Mouse (Mus musculus) kidney, embryonic 14.5 days (tissue): ENCODE results near the gene Atp13a2. TPM values are rescaled to one million over a fixed set of nuclear protein-coding genes. Genes with fewer than 3 reads are reported as not detected.
A peak's percentile ranks its signal among the peaks of the same experiment; 100 is the strongest.

ENCODE experiments used
- ATAC-seq: fragments of 200-750 bp; cut with Nextera tagmentation; 2 replicates; pipeline ENCODE4 v1.8.0; 2017; ENCODE audit warnings: moderate number of reproducible peaks, mild to moderate bottlenecking, moderate TSS enrichment, moderate library complexity; ENCODE audit not compliant: low FRiP score, low TSS enrichment
- H3K27ac ChIP-seq: fragments of 300-500 bp; sonication (generic); 2 replicates; pipeline ENCODE4 v1.5.1; 2014; ENCODE audit warnings: low read depth, mild to moderate bottlenecking, low read length, moderate library complexity, mixed read lengths
- H3K27me3 ChIP-seq: fragments of 300-500 bp; sonication (generic); 2 replicates; pipeline ENCODE4 v1.6.1; 2014; ENCODE audit warnings: mild to moderate bottlenecking, low read length; ENCODE audit not compliant: control insufficient read depth, insufficient read depth
- H3K36me3 ChIP-seq: fragments of 300-500 bp; sonication (generic); 2 replicates; pipeline ENCODE4 v1.6.1; 2014; ENCODE audit warnings: low read length, mixed read lengths; ENCODE audit not compliant: control insufficient read depth, insufficient read depth
- H3K4me1 ChIP-seq: fragments of 300-500 bp; sonication (generic); 2 replicates; pipeline ENCODE4 v1.6.1; 2014; ENCODE audit warnings: low read length, mixed read lengths; ENCODE audit not compliant: control insufficient read depth, insufficient read depth
- H3K4me2 ChIP-seq: fragments of 300-500 bp; sonication (generic); replicated peaks from 2 replicates; pipeline ENCODE4 v1.6.1; 2014; ENCODE audit warnings: low read depth, mild to moderate bottlenecking, low read length
- H3K4me3 ChIP-seq: fragments of 300-500 bp; sonication (generic); 2 replicates; pipeline ENCODE4 v1.5.1; 2014; ENCODE audit warnings: mild to moderate bottlenecking, low read length
- H3K9ac ChIP-seq: fragments of 300-500 bp; sonication (generic); 2 replicates; pipeline ENCODE4 v1.6.1; 2014; ENCODE audit warnings: low read depth, mild to moderate bottlenecking, low read length, moderate library complexity
- H3K9me3 ChIP-seq: fragments of 300-500 bp; sonication (generic); 2 replicates; pipeline ENCODE4 v1.6.1; 2016; ENCODE audit warnings: low read length; ENCODE audit not compliant: control insufficient read depth
- WGBS: fragments of 180-500 bp; shearing (Covaris S2); extraction: QIAGEN DNeasy Blood & Tissue Kit; methylation state at CpG from one replicate; pipeline ENCODE4 v1.1.7; 2014; 5-methylcytosine and 5-hydroxymethylcytosine counted together
- polyA plus RNA-seq: library from polyadenylated mRNA; unstranded; fragments of >200 nt; fragmentation: Nextera tagmentation; extraction: Ambion mirVana; gene quantifications from 2 replicates; pipeline ENCODE4 v1.2.1, GENCODE M21; 2014

Atp13a2 gene
- polyA plus RNA-seq, 1 experiment from 2014 or later = 39.5 TPM

DNA sequence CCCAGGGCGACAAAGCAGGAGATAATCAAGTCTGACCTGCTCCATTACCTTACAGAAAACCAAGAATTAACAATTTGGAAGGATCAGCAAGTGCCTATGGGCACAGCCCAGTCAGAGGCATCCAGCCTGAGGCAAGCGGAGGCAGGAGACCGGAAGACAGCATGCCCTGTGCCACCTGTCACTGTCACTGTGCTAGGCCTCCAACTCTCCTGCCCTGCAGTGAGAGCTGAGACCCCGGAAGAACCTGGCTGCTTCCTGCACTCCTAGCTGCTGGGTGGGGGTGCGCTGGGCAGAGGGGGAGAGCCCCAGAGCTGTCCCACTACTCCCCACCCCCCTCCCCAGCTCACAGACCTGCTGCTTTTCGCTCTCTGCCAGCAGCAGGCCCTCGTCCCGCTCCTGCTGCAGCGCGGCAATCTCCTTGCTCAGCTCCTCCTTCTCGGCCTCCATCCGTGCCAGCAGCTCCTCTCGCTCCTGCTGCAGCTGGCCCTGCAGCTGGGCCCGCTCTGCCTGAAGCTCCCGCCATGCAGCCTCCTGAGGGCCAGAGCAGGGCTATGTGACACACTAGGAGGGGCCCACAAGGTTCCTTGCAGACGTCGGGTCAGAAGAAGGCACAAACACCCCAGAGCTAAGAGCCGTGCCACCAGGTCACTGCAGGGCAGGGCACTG is 44.0 kb downstream of the Atp13a2 start:
- Histone ChIP-seq H3K4me3 (no peak overlapping the region), H3K27ac (no peak overlapping the region), H3K27me3 (no peaks in the 10 kb centered on the region), H3K36me3 (peaks cover 79% of the 10 kb centered on the region), H3K4me2 (no peak overlapping the region), H3K9me3 (no peaks in the 10 kb centered on the region), H3K9ac (no peak overlapping the region), H3K4me1 (no peaks in the 10 kb centered on the region)
- ATAC-seq = no peak
- WGBS = 94% methylated on average over 18 of the region's 18 CpGs

- H3K4me1 ChIP-seq = no peaks in the 10 kb centered on the region
- WGBS = 10% methylated on average over 6 of the region's 6 CpGs
- H3K9ac ChIP-seq = no peak overlapping the region
- H3K36me3 ChIP-seq = peaks cover 77% of the 10 kb centered on the region
- ATAC-seq = peak; percentile 64
- no peak overlapping the region for H3K4me2 ChIP-seq
- no peak overlapping the region for H3K4me3 ChIP-seq
- H3K27me3 ChIP-seq = no peaks in the 10 kb centered on the region
- no peaks in the 10 kb centered on the region for H3K9me3 ChIP-seq
- H3K27ac ChIP-seq = no peak overlapping the region
Measured at GRCm38 (mm10) chr4:141031733-141032132, 45.1 kb downstream of the Atp13a2 start.

DNA sequence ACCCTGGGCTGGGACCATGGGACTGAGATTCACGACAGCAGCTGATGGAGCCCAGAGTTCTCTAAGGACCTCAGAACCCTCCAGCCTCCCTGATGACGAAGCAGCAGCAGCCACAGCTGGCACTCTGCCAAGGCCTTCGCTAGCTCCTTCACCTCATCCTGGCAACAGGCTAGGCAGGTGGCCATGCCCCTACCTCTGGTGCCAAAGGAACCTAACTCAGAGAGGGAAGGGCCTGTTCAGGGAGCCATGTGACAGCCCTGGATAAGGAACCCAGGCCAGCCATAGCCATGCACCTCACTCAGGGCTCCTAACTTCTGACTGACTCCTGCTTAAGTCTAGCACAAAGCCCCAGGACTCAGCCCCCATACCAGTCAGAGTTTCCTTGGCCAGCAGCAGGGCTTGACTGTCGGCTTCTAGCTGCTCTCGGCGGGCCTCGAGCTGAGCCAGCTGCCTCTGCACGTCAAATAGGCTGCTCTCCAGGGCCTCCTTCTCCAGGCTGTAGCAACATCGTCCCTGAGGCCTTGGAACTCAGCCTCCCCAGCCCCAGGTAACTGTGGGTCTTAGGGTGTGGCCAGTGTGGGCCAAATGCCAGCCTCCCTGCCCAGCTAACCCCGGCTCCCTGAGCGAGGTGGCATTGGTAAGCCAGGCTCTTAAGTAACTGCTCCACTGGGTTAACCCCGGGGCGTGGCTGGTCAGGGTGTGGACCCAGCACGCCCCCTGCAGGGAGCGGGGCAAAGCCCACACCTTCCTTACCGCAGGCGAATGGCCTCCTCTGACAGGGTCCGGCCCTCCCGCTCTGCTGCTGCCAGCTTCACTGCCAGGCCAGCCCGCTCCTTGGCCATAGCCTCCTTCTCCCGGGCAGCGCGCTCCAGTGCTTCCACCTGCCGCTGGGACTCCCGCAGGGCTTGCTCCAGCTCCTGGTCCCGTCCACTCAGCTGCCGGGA is 47.2 kb downstream of the Atp13a2 start:
- Histone ChIP-seq H3K4me3 (no peak overlapping the region), H3K27ac (no peak overlapping the region), H3K9me3 (no peaks in the 10 kb centered on the region), H3K27me3 (no peaks in the 10 kb centered on the region), H3K4me1 (no peaks in the 10 kb centered on the region), H3K9ac (no peak overlapping the region), H3K36me3 (peaks cover 82% of the 10 kb centered on the region), H3K4me2 (no peak overlapping the region)
- no peak for ATAC-seq
- 71% methylated on average over 27 of the region's 27 CpGs for WGBS

DNA sequence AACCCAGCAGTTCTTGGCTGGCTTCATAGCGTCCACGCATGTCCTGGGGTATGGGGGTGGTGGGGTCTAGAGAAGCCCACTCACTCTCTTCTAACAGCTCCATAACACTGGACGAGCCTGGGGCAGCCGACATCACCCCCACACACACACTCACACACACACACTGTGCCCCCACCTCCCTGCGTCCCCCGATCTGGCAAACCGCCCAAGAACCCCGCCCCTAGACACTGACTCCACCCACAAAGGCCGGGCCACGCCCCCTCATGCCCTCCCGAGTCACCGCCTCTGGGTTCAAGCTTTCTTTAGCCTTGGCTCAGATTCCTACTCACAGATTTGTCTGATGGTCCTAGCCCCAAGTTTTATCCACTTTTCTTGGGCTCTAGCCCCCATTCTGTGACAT is 54.4 kb downstream of the Atp13a2 start:
- Histone ChIP-seq H3K9me3 (no peaks in the 10 kb centered on the region), H3K27me3 (no peaks in the 10 kb centered on the region), H3K36me3 (peaks cover 42% of the 10 kb centered on the region), H3K27ac (no peak overlapping the region), H3K4me2 (no peak overlapping the region), H3K4me3 (no peak overlapping the region), H3K4me1 (no peaks in the 10 kb centered on the region), H3K9ac (no peak overlapping the region)
- ATAC-seq = peak; percentile 7; the same call in 1 of the 2 replicates
- WGBS = 51% methylated on average over 12 of the region's 12 CpGs

- H3K9me3 ChIP-seq = no peaks in the 10 kb centered on the region
- no peak overlapping the region for H3K4me2 ChIP-seq
- WGBS = 10% methylated on average over 8 of the region's 8 CpGs
- peak; percentile 45; the same call in 1 of the 2 replicates for ATAC-seq
- H3K4me3 ChIP-seq = no peak overlapping the region
- peaks cover 17% of the 10 kb centered on the region for H3K36me3 ChIP-seq
- H3K9ac ChIP-seq = no peak overlapping the region
- H3K27me3 ChIP-seq = no peaks in the 10 kb centered on the region
- H3K4me1 ChIP-seq = peaks cover 22% of the 10 kb centered on the region; the same call in 1 of the 2 replicates
- peak overlapping the region; percentile 43; the same call in 1 of the 2 replicates for H3K27ac ChIP-seq
Measured at GRCm38 (mm10) chr4:141044816-141045215, 58.1 kb downstream of the Atp13a2 start.

GRCm38 (mm10) chr4:141048810-141049475 is 62.3 kb downstream of the Atp13a2 start:
- Histone ChIP-seq H3K9ac (peak overlapping the region; percentile 7; the same call in 1 of the 2 replicates), H3K4me1 (peaks cover 53% of the 10 kb centered on the region), H3K36me3 (peaks cover 12% of the 10 kb centered on the region), H3K27me3 (no peaks in the 10 kb centered on the region), H3K4me2 (no peak overlapping the region), H3K9me3 (no peaks in the 10 kb centered on the region), H3K4me3 (no peak overlapping the region), H3K27ac (no peak overlapping the region)
- 68% methylated on average over 17 of the region's 17 CpGs for WGBS
- no peak for ATAC-seq

GRCm38 (mm10) chr4:141049476-141049835 is 62.8 kb downstream of the Atp13a2 start:
- Histone ChIP-seq H3K27ac (peak overlapping the region; percentile 3; the same call in 1 of the 2 replicates), H3K4me2 (no peak overlapping the region), H3K4me3 (no peak overlapping the region), H3K4me1 (peaks cover 57% of the 10 kb centered on the region), H3K9ac (no peak overlapping the region), H3K36me3 (peaks cover 12% of the 10 kb centered on the region), H3K27me3 (no peaks in the 10 kb centered on the region), H3K9me3 (no peaks in the 10 kb centered on the region)
- 0 out of 2 replicates have a peak, but pooled peaks have one; percentile 14 for ATAC-seq
- 18% methylated on average over 4 of the region's 4 CpGs for WGBS

GRCm38 (mm10) chr4:141052442-141052841 is 65.8 kb downstream of the Atp13a2 start:
- ATAC-seq = no peak
- peaks cover 2% of the 10 kb centered on the region; the same call in 1 of the 2 replicates for H3K36me3 ChIP-seq
- H3K4me2 ChIP-seq = peak overlapping the region; percentile 26; the same call in 1 of the 2 replicates
- peaks cover 48% of the 10 kb centered on the region for H3K4me1 ChIP-seq
- WGBS = 90% methylated on average over 12 of the region's 12 CpGs
- peak overlapping the region; percentile 90 for H3K27ac ChIP-seq
- H3K9me3 ChIP-seq = no peaks in the 10 kb centered on the region
- H3K9ac ChIP-seq = peak overlapping the region; percentile 12; the same call in 1 of the 2 replicates
- H3K4me3 ChIP-seq = no peak overlapping the region; the same call in 1 of the 2 replicates
- no peaks in the 10 kb centered on the region for H3K27me3 ChIP-seq
